Mouse (Mus musculus): Measurements from ENCODE around the gene Ptprb.

The Ptprb gene

GRCm38 (mm10) chr10:116426176-116426575 lies 150.9 kb downstream of the Ptprb start:
- no peak for DNase-seq (ENCODE audit: low spot score)

GRCm38 (mm10) chr10:116428026-116428780 lies 152.9 kb downstream of the Ptprb start:
- DNase-seq (ENCODE audit: low spot score): no peak

GRCm38 (mm10) chr10:116432421-116432820 lies 157.1 kb downstream of the Ptprb start:
- no peak for DNase-seq (ENCODE audit: low spot score)

GRCm38 (mm10) chr10:116435455-116435854 lies 160.1 kb downstream of the Ptprb start:
- no peak for DNase-seq (ENCODE audit: low spot score)

All from yolk sac, embryonic 10.5 days (tissue).